Mouse (Mus musculus): ENCODE results near the gene Bod1l.

DNA sequence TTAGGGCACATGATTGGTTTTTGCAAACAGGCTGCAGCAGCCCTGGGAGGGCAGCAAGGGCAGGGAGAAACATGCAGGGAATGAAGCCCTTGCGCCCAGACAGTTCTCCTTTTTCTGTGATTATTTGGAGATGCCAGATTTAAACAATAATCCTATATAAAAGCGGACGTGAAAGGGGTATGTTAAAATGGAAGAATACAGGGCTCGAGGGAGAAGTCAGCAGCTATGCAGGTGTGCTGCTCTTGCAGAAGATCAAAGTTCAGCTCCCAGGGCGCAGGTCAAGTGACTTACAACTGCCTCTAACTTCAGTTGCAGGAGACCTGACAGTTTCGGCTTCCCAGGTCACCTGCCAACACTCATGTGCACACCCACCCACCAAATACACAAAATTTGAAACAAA, 31.6 kb downstream of the Bod1l start:
- no peak for TF ChIP-seq MAX (IDR thresholded peaks at IDR 0.05; ENCODE audit: low read depth)
- TF ChIP-seq POLR2A (IDR thresholded peaks at IDR 0.05; ENCODE audit: insufficient read length, low read depth) = no peak
- no peak for TF ChIP-seq POLR2AphosphoS2 (IDR thresholded peaks at IDR 0.05; ENCODE audit: insufficient read length, low read depth)
- TF ChIP-seq REST (IDR thresholded peaks at IDR 0.05; ENCODE audit: insufficient read depth, insufficient read length) = no peak
- TF ChIP-seq CEBPB (IDR thresholded peaks at IDR 0.05; ENCODE audit: insufficient read depth, poor library complexity, severe bottlenecking) = no peak
- no peak for TF ChIP-seq E2F4 (IDR thresholded peaks at IDR 0.05; ENCODE audit: insufficient read depth)
